Mouse (Mus musculus) stomach, embryonic 15.5 days (tissue): ENCODE measurements around the gene Anks4b. TPM values are rescaled to one million over a fixed set of nuclear protein-coding genes. Genes with fewer than 3 reads are reported as not detected.

ENCODE experiments used
- ATAC-seq: fragments of 200-750 bp; cut with Nextera tagmentation; 2 replicates; pipeline ENCODE4 v1.8.0; 2017; ENCODE audit warnings: low read depth, moderate number of reproducible peaks, moderate TSS enrichment; ENCODE audit not compliant: insufficient read depth, low FRiP score
- H3K27ac ChIP-seq: fragments of 300-500 bp; sonication (generic); 2 replicates; pipeline ENCODE4 v1.5.1; 2015; ENCODE audit warnings: mild to moderate bottlenecking, inconsistent platforms
- H3K27me3 ChIP-seq: fragments of 300-500 bp; sonication (generic); replicated peaks from 2 replicates; pipeline ENCODE4 v1.6.1; 2015; ENCODE audit warnings: inconsistent platforms
- H3K36me3 ChIP-seq: fragments of 300-500 bp; sonication (generic); 2 replicates; pipeline ENCODE4 v1.6.1; 2015; ENCODE audit warnings: inconsistent platforms
- H3K4me1 ChIP-seq: fragments of 300-500 bp; sonication (generic); 2 replicates; pipeline ENCODE4 v1.6.1; 2015; ENCODE audit warnings: inconsistent platforms
- H3K4me2 ChIP-seq: fragments of 300-500 bp; sonication (generic); 2 replicates; pipeline ENCODE4 v1.6.1; 2015; ENCODE audit warnings: mild to moderate bottlenecking, inconsistent platforms
- H3K4me3 ChIP-seq: fragments of 300-500 bp; sonication (generic); replicated peaks from 2 replicates; pipeline ENCODE4 v1.5.1; 2015; ENCODE audit warnings: inconsistent platforms
- H3K9ac ChIP-seq: fragments of 300-500 bp; sonication (generic); 2 replicates; pipeline ENCODE4 v1.6.1; 2015; ENCODE audit warnings: inconsistent platforms
- H3K9me3 ChIP-seq: fragments of 300-500 bp; sonication (generic); 2 replicates; pipeline ENCODE4 v1.6.1; 2016; ENCODE audit warnings: inconsistent platforms
- WGBS: fragments of 180-500 bp; shearing (Covaris S2); methylation state at CpG from one replicate; pipeline ENCODE4 v1.1.7; 2015; 5-methylcytosine and 5-hydroxymethylcytosine counted together
- polyA plus RNA-seq: library from polyadenylated mRNA; unstranded; fragments of >200 nt; fragmentation: Nextera tagmentation; extraction: Ambion mirVana; gene quantifications from 2 replicates; pipeline ENCODE4 v1.2.1, GENCODE M21; 2015

Anks4b gene
- 2.7 and 3.2 TPM in 2 replicates for polyA plus RNA-seq

DNA sequence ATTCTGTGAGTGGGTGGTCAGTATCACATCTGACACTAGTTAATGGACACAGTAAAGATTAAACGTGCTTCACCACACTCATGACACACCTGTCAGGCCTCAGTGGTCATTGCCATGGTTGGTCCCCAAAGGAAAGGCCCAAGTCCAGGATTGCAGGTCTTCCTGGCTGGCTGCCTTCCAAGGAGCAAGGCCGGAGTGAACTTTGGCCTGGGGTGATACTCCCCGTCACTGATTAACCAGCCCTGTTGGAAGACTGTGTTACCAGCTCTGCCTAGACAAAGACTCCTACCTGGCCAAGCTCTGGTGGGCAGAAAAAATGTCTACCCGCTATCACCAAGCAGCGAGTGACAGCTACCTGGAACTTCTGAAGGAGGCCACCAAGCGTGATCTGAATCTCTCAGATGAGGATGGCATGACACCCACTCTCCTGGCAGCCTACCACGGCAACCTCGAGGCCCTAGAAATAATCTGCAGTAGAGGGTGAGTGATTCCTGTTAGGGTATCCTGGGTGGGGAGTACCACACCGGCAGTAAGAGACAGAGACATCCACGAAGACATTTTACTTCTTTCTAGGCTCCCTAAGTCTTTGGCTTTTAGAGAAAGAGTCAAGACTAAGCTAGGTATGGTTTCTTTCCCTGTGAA is at the start of gene Anks4b:
Gene Anks4b, plus strand, starts transcription at position 256 of the 642 bp plus-strand sequence.
- H3K27ac ChIP-seq, result no peak within 1 kb of the TSS
- no peaks in the 10 kb centered on the region for H3K36me3 ChIP-seq
- H3K4me2 ChIP-seq, result peak within 1 kb of the TSS; percentile 16
- H3K4me3 ChIP-seq, result no peak within 1 kb of the TSS; the same call in 1 of the 2 replicates
- no peaks in the 10 kb centered on the region for H3K9me3 ChIP-seq
- H3K9ac ChIP-seq, result no peak within 1 kb of the TSS
- H3K4me1 ChIP-seq, result no peaks in the 10 kb centered on the region
- H3K27me3 ChIP-seq, result no peaks in the 10 kb centered on the region
- ATAC-seq, result peak; percentile 86
- WGBS, result 75% methylated on average over 10 of the region's 10 CpGs

DNA sequence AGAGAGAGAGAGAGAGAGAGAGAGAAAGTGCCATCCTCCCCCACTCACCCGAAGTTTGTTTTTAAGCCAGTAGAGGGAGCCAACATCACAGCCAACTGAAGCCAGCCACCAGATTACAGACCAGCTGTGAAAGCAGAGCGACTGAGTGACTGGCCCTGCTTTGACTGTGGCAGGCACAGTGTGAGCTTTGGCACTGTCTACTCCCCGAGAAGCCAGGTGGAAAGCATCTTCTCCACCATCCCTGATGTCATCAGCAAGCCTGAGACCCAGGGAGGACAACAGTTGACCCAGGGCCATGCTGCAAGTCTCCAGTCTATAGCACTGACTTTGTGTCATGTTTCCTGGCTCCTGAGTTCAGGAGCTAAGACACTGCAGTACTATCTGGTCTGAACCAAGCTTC is 48.8 kb upstream of the Anks4b start:
- Histone ChIP-seq H3K9me3 (no peaks in the 10 kb centered on the region), H3K4me2 (no peak overlapping the region), H3K27ac (no peak overlapping the region), H3K4me3 (no peak overlapping the region), H3K9ac (no peak overlapping the region), H3K4me1 (peaks cover 5% of the 10 kb centered on the region; the same call in 1 of the 2 replicates), H3K27me3 (no peaks in the 10 kb centered on the region), H3K36me3 (peaks cover 6% of the 10 kb centered on the region; the same call in 1 of the 2 replicates)
- WGBS, result 2% methylated on average over 3 of the region's 3 CpGs
- peak; percentile 81 for ATAC-seq

DNA sequence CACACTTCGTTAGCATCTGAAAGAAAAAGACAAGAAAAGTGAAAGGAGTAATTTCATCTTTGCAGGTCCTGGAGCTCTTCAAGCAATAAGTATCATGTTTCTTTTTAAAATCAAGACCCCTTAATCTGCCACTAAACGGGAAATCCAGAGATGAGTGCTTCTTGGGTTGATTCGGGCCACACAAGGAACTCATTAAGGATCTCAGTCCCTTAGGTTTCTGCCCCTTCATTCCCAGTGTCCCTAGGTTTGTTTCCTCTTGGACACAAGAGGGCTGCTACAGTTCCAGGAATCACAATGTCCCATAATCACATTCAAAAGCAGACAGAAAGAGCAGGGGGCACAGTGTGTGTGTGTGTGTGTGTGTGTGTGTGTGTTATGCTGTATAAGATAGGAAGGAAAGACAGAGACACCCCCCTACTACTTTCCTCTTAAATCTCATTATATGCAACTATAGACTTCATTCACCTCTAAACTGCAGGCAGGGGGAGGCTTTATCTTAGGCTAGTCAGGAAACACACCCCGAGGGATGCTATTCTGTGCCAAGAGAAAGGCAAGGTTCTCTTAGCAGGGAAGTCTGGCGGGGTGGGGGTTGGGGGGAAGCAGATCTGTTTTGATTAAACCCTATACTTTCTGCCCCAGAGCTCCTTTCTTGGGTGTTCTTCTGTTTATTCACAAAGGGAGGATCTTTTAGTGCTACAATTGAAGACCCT is 46.5 kb upstream of the Anks4b start:
- no peak for ATAC-seq

DNA sequence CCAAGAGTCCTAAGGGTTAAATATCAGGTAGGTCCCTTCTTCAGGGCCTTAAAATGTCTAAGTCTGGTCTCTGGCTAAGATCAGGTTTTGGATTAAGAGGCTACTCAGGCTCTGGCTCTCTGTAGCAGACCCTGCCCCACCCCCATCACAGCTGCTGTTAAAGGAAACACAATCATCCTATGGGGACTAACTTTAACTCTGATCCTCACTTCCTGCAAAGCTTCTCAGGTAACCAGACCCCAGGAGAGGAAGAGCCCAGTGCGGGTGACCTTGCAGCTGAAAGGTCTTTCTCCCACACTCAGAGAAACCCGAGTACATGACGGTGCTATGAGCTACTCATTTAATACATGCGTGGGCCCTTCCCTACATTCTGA is 46.0 kb upstream of the Anks4b start:
- H3K4me3 ChIP-seq, result no peak overlapping the region
- H3K9ac ChIP-seq, result no peak overlapping the region
- H3K36me3 ChIP-seq, result no peaks in the 10 kb centered on the region
- H3K4me1 ChIP-seq, result peaks cover 5% of the 10 kb centered on the region; the same call in 1 of the 2 replicates
- H3K4me2 ChIP-seq, result no peak overlapping the region
- no peaks in the 10 kb centered on the region for H3K27me3 ChIP-seq
- no peak for ATAC-seq
- H3K27ac ChIP-seq, result no peak overlapping the region
- H3K9me3 ChIP-seq, result no peaks in the 10 kb centered on the region
- WGBS, result 34% methylated on average over 4 of the region's 4 CpGs

More for the DNA sequence above, 46.5 kb upstream of the Anks4b start:
- Histone ChIP-seq H3K4me2 (no peak overlapping the region), H3K9ac (no peak overlapping the region), H3K4me3 (no peak overlapping the region), H3K27ac (no peak overlapping the region), H3K27me3 (no peaks in the 10 kb centered on the region), H3K4me1 (peaks cover 5% of the 10 kb centered on the region; the same call in 1 of the 2 replicates), H3K9me3 (no peaks in the 10 kb centered on the region), H3K36me3 (no peaks in the 10 kb centered on the region)
- whole genome bisulfite sequencing, result 43% methylated on average over 5 of the region's 5 CpGs

DNA sequence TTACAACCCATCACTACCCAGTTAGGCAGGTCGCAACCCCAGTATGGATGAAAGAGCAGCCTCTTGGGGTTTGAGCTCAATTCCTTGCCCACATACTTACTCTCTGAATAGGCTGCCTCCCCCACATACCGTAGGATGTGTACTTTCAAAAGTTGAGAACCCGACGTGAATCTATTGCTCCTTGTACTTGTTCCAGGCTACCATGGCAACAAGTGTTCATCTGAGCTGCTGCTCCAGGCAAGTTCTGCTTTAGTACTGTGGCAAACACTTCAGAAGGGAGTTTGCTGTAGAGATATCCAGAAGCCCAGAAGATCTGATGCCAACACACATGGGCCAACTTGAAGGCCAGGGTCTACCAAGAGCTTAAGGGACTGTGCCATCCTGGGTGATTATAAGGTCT is 44.7 kb upstream of the Anks4b start:
- Histone ChIP-seq H3K4me2 (no peak overlapping the region), H3K27me3 (no peaks in the 10 kb centered on the region), H3K27ac (no peak overlapping the region), H3K9ac (no peak overlapping the region), H3K36me3 (no peaks in the 10 kb centered on the region), H3K4me1 (peaks cover 5% of the 10 kb centered on the region; the same call in 1 of the 2 replicates), H3K9me3 (no peaks in the 10 kb centered on the region), H3K4me3 (no peak overlapping the region)
- no peak for ATAC-seq
- 57% methylated on average over 4 of the region's 4 CpGs for WGBS

DNA sequence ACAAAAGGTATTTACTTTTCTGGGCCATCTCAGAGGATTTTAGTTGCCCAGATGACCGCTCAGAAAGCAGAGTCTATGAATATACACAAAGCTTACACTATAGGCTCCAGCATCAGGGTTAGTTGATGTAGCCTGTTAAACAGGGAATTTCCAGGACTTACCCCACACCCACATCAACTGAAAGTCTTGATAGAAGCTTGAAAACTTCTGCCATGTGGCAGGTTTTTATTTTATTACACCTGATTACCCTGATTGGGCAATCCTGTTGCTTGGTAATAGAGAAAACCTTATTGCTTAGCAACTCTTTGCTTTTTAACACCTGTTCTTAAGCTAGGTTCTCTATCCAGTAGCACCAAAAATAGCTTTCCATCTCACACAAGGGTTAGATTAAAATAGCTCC is 30.9 kb upstream of the Anks4b start:
- Histone ChIP-seq H3K27me3 (0 out of 2 replicates have a peak, but pooled peaks cover 4% of the 10 kb centered on the region), H3K36me3 (no peaks in the 10 kb centered on the region), H3K4me1 (no peaks in the 10 kb centered on the region), H3K27ac (no peak overlapping the region), H3K9me3 (no peaks in the 10 kb centered on the region), H3K9ac (no peak overlapping the region), H3K4me2 (no peak overlapping the region), H3K4me3 (no peak overlapping the region)
- WGBS, result 83% methylated on average over 1 of the region's 1 CpGs
- no peak for ATAC-seq

DNA sequence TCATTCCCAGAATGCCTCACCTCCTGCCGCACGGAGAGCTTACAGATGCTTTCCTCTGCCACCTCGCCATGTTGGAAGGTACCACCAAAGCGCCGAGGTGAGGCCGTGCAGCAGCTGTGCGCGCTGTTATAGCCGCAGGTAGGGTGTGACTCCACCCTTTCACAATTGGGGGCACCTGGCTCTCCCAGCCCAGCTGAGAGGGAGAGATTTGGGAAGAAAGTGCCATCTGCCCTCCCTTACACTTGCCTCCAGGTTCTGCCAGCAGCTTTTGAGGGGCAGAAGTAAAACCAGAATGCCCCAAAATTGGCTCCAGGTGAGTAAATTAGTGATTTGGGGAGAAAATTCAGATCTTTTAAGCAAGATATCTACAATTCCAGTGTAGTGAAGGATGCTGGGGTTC is 28.5 kb upstream of the Anks4b start, which contains the start of gene Zp2:
Gene Zp2, minus strand, starts transcription at position 101 of the 400 bp plus-strand sequence.
- Histone ChIP-seq H3K4me2 (no peak within 1 kb of the TSS), H3K4me1 (no peaks in the 10 kb centered on the region), H3K27ac (no peak within 1 kb of the TSS), H3K9ac (no peak within 1 kb of the TSS), H3K4me3 (no peak within 1 kb of the TSS), H3K9me3 (no peaks in the 10 kb centered on the region), H3K36me3 (no peaks in the 10 kb centered on the region), H3K27me3 (0 out of 2 replicates have a peak, but pooled peaks cover 4% of the 10 kb centered on the region)
- no peak for ATAC-seq
- 62% methylated on average over 9 of the region's 9 CpGs for WGBS

DNA sequence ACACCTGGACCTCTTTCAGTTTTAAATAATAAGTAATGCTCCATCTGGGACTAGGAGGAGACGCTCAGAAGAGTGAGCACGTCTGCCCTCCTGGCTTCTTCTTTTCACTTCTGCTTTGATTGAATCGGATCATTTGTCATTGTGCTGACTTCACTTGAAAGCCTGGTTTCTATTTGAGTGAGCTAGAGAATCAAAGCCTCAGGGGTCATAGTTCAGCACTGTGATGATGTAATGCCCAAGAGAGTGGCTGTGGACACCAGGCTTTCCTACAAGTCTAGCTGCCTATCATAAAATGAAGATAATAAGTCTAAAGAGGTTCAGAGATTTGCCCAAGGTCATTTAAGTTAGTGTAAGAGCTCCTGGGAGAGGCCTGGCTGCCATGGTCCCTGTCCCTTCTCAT is 23.4 kb upstream of the Anks4b start:
- no peaks in the 10 kb centered on the region for H3K27me3 ChIP-seq
- H3K4me2 ChIP-seq, result no peak overlapping the region
- no peak overlapping the region for H3K9ac ChIP-seq
- no peaks in the 10 kb centered on the region for H3K4me1 ChIP-seq
- 31% methylated on average over 3 of the region's 3 CpGs for WGBS
- no peak for ATAC-seq
- no peaks in the 10 kb centered on the region for H3K9me3 ChIP-seq
- H3K4me3 ChIP-seq, result no peak overlapping the region
- no peaks in the 10 kb centered on the region for H3K36me3 ChIP-seq
- H3K27ac ChIP-seq, result no peak overlapping the region

DNA sequence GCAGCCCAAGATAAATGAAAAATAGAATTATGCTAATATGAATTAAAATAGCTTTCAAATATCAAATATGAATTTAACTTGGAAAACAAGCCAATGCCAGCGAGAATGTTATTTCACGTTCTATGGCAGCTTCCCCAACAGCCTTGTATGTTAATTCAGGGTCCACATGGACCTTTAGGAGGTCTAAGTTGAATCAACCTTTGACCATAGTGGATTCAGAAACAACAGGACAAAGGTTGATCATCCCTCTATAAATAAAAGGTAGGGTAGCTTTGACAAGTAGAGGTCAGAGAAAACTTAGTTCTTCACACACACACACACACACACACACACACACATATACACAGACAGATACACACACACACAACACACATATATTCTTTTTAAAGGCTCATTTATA is 22.8 kb upstream of the Anks4b start:
- Histone ChIP-seq H3K4me2 (no peak overlapping the region), H3K27me3 (no peaks in the 10 kb centered on the region), H3K9ac (no peak overlapping the region), H3K27ac (no peak overlapping the region), H3K9me3 (no peaks in the 10 kb centered on the region), H3K4me3 (no peak overlapping the region), H3K4me1 (no peaks in the 10 kb centered on the region), H3K36me3 (no peaks in the 10 kb centered on the region)
- ATAC-seq, result no peak
- 75% methylated on average over 2 of the region's 2 CpGs for WGBS

DNA sequence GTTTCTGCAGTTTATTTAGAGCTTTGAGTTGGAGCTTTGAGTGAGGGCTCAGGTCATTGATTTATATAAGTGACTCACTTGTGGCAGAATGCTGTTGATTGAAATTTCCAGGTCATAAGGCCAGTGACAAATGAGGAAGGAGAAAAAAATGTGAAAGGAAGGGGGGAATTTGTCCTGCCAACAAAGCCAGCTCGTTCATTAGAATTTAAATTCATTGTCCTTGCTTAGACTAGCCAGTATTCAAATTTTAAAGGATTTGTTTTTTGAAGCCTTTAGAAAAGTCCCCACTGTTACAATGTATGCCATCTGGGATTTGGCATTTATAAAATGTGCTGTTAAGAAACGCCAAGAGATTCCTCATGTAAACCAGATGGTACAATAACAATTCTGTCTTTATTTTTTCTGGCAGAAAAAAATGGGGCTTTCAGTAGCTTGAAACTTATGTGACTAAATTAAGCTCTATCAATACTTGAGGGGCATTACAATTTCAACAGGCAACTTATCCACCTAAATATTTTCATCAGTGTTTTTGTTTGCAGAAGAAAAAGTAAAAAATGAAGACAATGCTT is 16.7 kb upstream of the Anks4b start:
- no peaks in the 10 kb centered on the region for H3K27me3 ChIP-seq
- ATAC-seq, result no peak

DNA sequence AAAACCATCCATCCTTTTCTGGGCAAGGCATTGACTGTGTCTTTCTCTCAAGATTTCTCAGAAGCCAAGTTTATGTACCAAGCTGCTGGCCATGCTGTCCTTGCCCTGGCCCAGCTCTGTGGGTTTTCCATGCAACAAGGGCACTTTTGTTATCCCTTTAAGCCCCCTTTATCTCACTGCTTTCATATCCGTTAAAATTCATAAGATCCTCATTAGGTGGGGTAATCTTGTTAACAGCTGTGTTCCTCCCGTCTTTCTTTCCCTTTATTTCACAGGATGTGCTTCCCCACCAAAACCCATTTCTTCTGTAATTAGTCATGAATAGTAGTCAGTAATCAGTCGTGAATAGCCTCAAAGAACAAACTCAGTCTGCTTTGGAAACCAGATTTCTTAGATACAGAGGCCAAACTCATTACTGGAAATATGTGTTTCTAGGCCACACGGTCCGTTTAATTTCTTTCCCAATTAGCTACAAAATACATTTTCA is 16.0 kb upstream of the Anks4b start:
- Histone ChIP-seq H3K4me3 (no peak overlapping the region), H3K4me2 (no peak overlapping the region), H3K4me1 (no peaks in the 10 kb centered on the region; the same call in 1 of the 2 replicates), H3K27ac (no peak overlapping the region), H3K9ac (no peak overlapping the region), H3K36me3 (no peaks in the 10 kb centered on the region), H3K27me3 (no peaks in the 10 kb centered on the region), H3K9me3 (no peaks in the 10 kb centered on the region)
- no peak for ATAC-seq
- 52% methylated on average over 5 of the region's 5 CpGs for WGBS

More for the DNA sequence above, 16.7 kb upstream of the Anks4b start:
- WGBS, result 30% methylated on average over 2 of the region's 2 CpGs
- no peak overlapping the region for H3K27ac ChIP-seq
- no peaks in the 10 kb centered on the region; the same call in 1 of the 2 replicates for H3K4me1 ChIP-seq
- H3K9me3 ChIP-seq, result no peaks in the 10 kb centered on the region
- no peaks in the 10 kb centered on the region for H3K36me3 ChIP-seq
- no peak overlapping the region for H3K4me2 ChIP-seq
- no peak overlapping the region for H3K9ac ChIP-seq
- H3K4me3 ChIP-seq, result no peak overlapping the region

DNA sequence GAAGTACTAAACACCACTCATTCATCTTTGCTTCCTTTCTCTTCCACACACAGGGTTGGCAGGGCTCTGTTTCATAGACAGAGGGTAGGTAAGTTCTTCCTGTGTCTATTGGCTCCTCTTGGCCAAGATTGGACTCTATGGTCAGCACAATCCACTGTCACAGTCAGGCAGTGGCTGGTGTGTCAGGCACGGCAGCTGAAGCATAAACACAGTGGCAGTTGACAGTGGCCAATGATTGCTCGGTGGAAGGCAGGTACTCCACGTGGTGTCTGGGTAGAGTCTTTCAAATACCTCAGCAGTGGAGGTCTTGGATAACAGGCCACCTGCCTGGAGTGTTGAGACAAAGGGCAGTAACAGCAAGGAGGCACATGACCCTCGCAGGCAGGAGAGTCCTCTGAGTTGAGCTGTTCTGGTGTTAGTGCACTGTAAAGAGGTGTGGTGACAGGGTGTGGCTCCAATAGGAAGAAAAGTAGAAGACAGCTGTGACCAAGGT is 15.5 kb upstream of the Anks4b start:
- no peak overlapping the region for H3K9ac ChIP-seq
- H3K9me3 ChIP-seq, result no peaks in the 10 kb centered on the region
- H3K36me3 ChIP-seq, result no peaks in the 10 kb centered on the region
- no peak overlapping the region for H3K27ac ChIP-seq
- ATAC-seq, result peak; percentile 58; the same call in 1 of the 2 replicates
- no peak overlapping the region for H3K4me3 ChIP-seq
- no peaks in the 10 kb centered on the region; the same call in 1 of the 2 replicates for H3K4me1 ChIP-seq
- H3K27me3 ChIP-seq, result no peaks in the 10 kb centered on the region
- H3K4me2 ChIP-seq, result no peak overlapping the region
- 32% methylated on average over 4 of the region's 4 CpGs for WGBS
